Mouse (Mus musculus) frontal cortex, postnatal 36 days (tissue): Measurements from ENCODE around the gene Sap30.
"Not testable (repeated sequence)": the region's sequence is repeated elsewhere in the genome, so short reads cannot be mapped to it uniquely, and the experiment has no call there.

Source experiments
- DNase-seq, 2 experiments: peaks; one replicate each; pipeline ENCODE4 v3.0.0; 2022; ENCODE audit warnings: low spot score in 2 of 2

Gene Sap30

GRCm38 (mm10) chr8:57498494-57498846 is 10.8 kb upstream of the Sap30 start:
- DNase-seq = no peak

GRCm38 (mm10) chr8:57491873-57492272 is 4.2 kb upstream of the Sap30 start:
- no peak for DNase-seq

GRCm38 (mm10) chr8:57489896-57490295 is 2.2 kb upstream of the Sap30 start:
- DNase-seq = no peak

GRCm38 (mm10) chr8:57489366-57489765 is 1.7 kb upstream of the Sap30 start:
- no peak for DNase-seq

- DNase-seq = peak in 1 of 2 experiments; percentile 49
Observed at GRCm38 (mm10) chr8:57488312-57488765, 679 bp upstream of the Sap30 start.

- DNase-seq = peak; percentile 35 to 55
Observed at GRCm38 (mm10) chr8:57486491-57487440, 894 bp downstream of the Sap30 start.

- no peak for DNase-seq
Observed at GRCm38 (mm10) chr8:57480606-57481005, 7.1 kb downstream of the Sap30 start.

GRCm38 (mm10) chr8:57479700-57480099 is 8.0 kb downstream of the Sap30 start:
- DNase-seq = no peak

- DNase-seq = no peak
Observed at GRCm38 (mm10) chr8:57478406-57478805, 9.3 kb downstream of the Sap30 start.

- no peak for DNase-seq
Observed at GRCm38 (mm10) chr8:57473751-57474150, 13.9 kb downstream of the Sap30 start.

- no peak for DNase-seq
Observed at GRCm38 (mm10) chr8:57470863-57471262, 16.8 kb downstream of the Sap30 start.

- DNase-seq = no peak
Observed at GRCm38 (mm10) chr8:57468624-57469023, 19.0 kb downstream of the Sap30 start.

- no peak for DNase-seq
Observed at GRCm38 (mm10) chr8:57463757-57464156, 23.9 kb downstream of the Sap30 start.

GRCm38 (mm10) chr8:57462839-57463238 is 24.8 kb downstream of the Sap30 start:
- no peak for DNase-seq

GRCm38 (mm10) chr8:57457942-57458341 is 29.7 kb downstream of the Sap30 start:
- no peak for DNase-seq

- peak; percentile 28 to 34 for DNase-seq
Observed at GRCm38 (mm10) chr8:57457152-57457551, 30.5 kb downstream of the Sap30 start.

GRCm38 (mm10) chr8:57455765-57456164 is 31.9 kb downstream of the Sap30 start, which contains the start of gene Scrg1:
Gene Scrg1, plus strand, starts transcription at chr8:57455923.
- no peak for DNase-seq

GRCm38 (mm10) chr8:57453361-57453760 is 34.3 kb downstream of the Sap30 start:
- DNase-seq = no peak

- DNase-seq = no peak
Observed at GRCm38 (mm10) chr8:57451896-57452295, 35.8 kb downstream of the Sap30 start.

GRCm38 (mm10) chr8:57450726-57451125 is 36.9 kb downstream of the Sap30 start:
- DNase-seq = no peak

GRCm38 (mm10) chr8:57445901-57446300 is 41.8 kb downstream of the Sap30 start:
- DNase-seq = not testable (repeated sequence)

GRCm38 (mm10) chr8:57443289-57443688 is 44.4 kb downstream of the Sap30 start:
- no peak for DNase-seq

GRCm38 (mm10) chr8:57441556-57441955 is 46.1 kb downstream of the Sap30 start:
- no peak for DNase-seq
